Mouse (Mus musculus) megakaryocyte, embryonic 14.5 days (primary cell): ENCODE data around the gene Gm9945.

ENCODE experiments used
- FLI1 ChIP-seq: IDR thresholded peaks from 2 replicates; pipeline ENCODE4 v1.6.1; 2012; ENCODE audit warnings: low read length, inconsistent platforms, mixed read lengths
- GATA1 ChIP-seq: IDR thresholded peaks from 3 replicates; pipeline ENCODE4 v1.6.1; 2012; ENCODE audit warnings: mixed read lengths, low read length, inconsistent platforms, borderline replicate concordance

DNA sequence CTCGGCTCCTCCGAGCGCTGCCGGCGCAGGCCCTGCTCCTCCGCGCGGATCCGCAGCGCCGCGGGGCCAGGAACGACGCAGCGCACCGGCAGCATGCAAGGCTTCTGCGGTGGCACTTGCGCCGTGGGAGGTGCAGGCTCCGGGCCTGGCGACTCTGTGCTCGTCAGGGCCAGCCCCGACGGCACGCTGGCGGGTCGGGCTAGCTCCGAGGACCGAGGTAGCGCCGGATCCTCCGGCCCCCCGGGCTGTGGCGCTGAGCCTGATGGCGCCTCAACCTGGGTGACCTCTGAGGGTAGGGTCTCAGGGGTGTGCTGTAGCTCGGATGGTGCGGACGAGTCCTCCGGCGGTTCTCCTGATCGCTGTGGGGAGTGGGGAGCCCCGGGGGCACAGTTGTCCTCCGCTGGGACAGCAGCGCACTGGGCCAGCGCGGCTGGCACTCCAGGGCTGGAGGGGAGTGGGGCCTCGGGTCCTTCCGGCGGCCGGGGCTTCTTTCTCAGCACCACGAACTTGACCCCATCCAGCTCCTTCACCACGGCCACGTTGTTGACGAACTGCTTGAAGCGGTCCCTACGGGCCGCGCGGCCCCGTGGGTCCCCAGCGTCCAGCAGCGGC, 689 bp upstream of the Gm9945 start:
- TF ChIP-seq GATA1 (no peak), FLI1 (no peak)
